Mouse (Mus musculus) lung, adult 2 months (tissue): ENCODE results near the gene Map2k7.
A peak's percentile ranks its signal among the peaks of the same experiment; 100 is the strongest.

Source experiments
- CTCF ChIP-seq: fragments of 200-500 bp; IDR thresholded peaks from 2 replicates; pipeline ENCODE4 v1.5.1; 2011; ENCODE audit warnings: mild to moderate bottlenecking, low read length, control low read depth; ENCODE audit not compliant: insufficient read depth
- POLR2A ChIP-seq: fragments of 200-500 bp; IDR thresholded peaks from 2 replicates; pipeline ENCODE4 v1.6.1; 2011; ENCODE audit warnings: low read depth, mild to moderate bottlenecking, control low read depth, low read length, borderline replicate concordance; ENCODE audit errors: extremely low read depth

DNA sequence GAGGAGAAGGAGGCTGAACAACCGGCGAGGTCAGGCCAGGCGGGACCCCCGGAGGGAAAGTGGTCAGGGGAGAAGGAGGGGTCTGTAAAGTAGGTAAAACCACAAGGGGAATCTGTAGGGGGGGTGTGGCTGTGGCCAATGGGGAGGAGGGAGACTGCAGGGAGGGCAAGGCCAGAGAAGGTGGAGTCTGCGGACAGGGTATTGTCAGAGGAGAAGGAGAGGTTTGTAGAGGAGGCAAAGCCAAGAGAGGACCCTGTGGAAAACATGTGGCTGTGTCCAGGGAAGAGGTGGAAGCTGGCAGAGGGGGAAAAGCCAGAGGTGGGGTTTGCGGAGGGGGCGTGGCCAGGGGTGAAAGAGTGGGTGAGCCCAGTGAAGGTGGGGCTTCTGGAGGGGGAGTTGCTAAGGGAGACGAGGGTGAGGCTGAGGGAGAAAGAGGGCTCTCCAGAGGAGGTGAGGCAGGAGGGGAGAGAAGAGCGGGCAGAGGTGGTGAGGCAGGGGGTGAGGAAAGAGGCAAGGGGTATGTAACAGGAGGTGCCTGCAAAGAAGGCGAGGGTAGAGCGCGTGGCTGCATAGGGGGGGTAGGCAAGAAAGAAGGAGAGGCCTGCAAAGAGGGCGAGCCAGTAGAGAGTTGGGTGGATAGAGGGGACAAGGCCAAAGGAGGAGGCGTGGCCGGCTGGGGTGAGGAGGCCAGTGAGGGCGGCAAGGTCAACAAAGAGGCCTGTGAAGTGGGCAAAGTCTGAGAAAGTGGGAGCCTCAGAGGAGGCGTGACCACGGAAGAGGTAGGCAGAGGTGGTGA lies 25.1 kb upstream of the Map2k7 start:
- TF ChIP-seq POLR2A (peak; percentile 52; the same call in 1 of the 2 replicates), CTCF (no peak)
